Mouse (Mus musculus): ENCODE data around the gene Rnf166. TPM values are rescaled to one million over a fixed set of nuclear protein-coding genes. Genes with fewer than 3 reads are reported as not detected.

Rnf166 gene
- total RNA-seq (2012; rRNA removed) (8.5 and 9.1 TPM in 2 replicates), total RNA-seq (2014; rRNA removed) (6.5 and 7.7 TPM in 2 replicates), polyA plus RNA-seq (2012; ENCODE audit: insufficient read length, low read depth) (12.9 and 13.0 TPM in 2 replicates)

- peak within 1 kb of the TSS; percentile 74 for H3K4me2 ChIP-seq (ENCODE audit: insufficient read depth, low read depth, poor library complexity, severe bottlenecking)
- no peaks in the 10 kb centered on the region for H3K27me3 ChIP-seq (replicated peaks)
- peak; percentile 83 for DNase-seq (ENCODE audit: extremely low read depth)
- peaks cover 15 to 37% of the 10 kb centered on the region in 2 experiments for H3K4me1 ChIP-seq (ENCODE audit: control insufficient read depth in 1 of 2, insufficient read depth in 2 of 2)
- no peaks in the 10 kb centered on the region for H3K9me3 ChIP-seq (replicated peaks; ENCODE audit: low read length)
- peaks cover 35 to 65% of the 10 kb centered on the region in 2 experiments for H3K36me3 ChIP-seq (replicated peaks in 1 of 2; ENCODE audit: control insufficient read depth in 1 of 2, insufficient read depth in 1 of 2, low read length in 1 of 2)
- peak within 1 kb of the TSS; percentile 81 to 99 (median 94) for H3K4me3 ChIP-seq (replicated peaks in 1 of 3; ENCODE audit: low read depth in 2 of 3, low read length in 2 of 3, poor library complexity in 1 of 3)
- TF ChIP-seq MAFK (IDR thresholded peaks at IDR 0.05; ENCODE audit: insufficient replicate concordance, low read length) (no peak), IRF4 (IDR thresholded peaks at IDR 0.05; ENCODE audit: low read depth, low read length) (peak; percentile 46; the same call in 1 of the 2 replicates), CHD1 (IDR thresholded peaks at IDR 0.05; ENCODE audit: low read depth, low read length) (no peak), MAX (IDR thresholded peaks at IDR 0.05; ENCODE audit: low read length) (peak; percentile 86), TBP (conservative IDR thresholded peaks at IDR 0.05; ENCODE audit: low read depth, low read length) (no peak), JUND (conservative IDR thresholded peaks at IDR 0.05; ENCODE audit: low read depth, low read length) (no peak), MXI1 (IDR thresholded peaks at IDR 0.05; ENCODE audit: low read depth, low read length) (peak; percentile 100), SMC3 (IDR thresholded peaks at IDR 0.05; ENCODE audit: low read depth, low read length) (peak; percentile 3; the same call in 1 of the 2 replicates), MAZ (IDR thresholded peaks at IDR 0.05; ENCODE audit: low read depth, low read length) (0 out of 2 replicates have a peak, but pooled peaks have one; percentile 20), POLR2A (IDR thresholded peaks at IDR 0.05; ENCODE audit: low read depth, low read length) (peak; percentile 70), USF2 (conservative IDR thresholded peaks at IDR 0.05; ENCODE audit: low read depth, low read length) (no peak), EP300 (IDR thresholded peaks at IDR 0.05; ENCODE audit: low read length) (no peak), ELF1 (IDR thresholded peaks at IDR 0.05; ENCODE audit: low read depth, low read length) (peak; percentile 80), NRF1 (IDR thresholded peaks at IDR 0.05; ENCODE audit: low read depth, low read length) (peak; percentile 70), ZNF384 (IDR thresholded peaks at IDR 0.05; ENCODE audit: low read depth, low read length) (no peak), ZC3H11A (IDR thresholded peaks at IDR 0.05; ENCODE audit: low read depth, low read length) (no peak), UBTF (IDR thresholded peaks at IDR 0.05; ENCODE audit: low read depth, low read length) (no peak), SIN3A (IDR thresholded peaks at IDR 0.05; ENCODE audit: low read length) (peak; percentile 99), ETS1 (conservative IDR thresholded peaks at IDR 0.05; ENCODE audit: low read depth, low read length) (peak; percentile 41; the same call in 1 of the 2 replicates), USF1 (IDR thresholded peaks at IDR 0.05; ENCODE audit: low read depth, low read length) (no peak), MEF2A (IDR thresholded peaks at IDR 0.05; ENCODE audit: borderline replicate concordance, low read depth, low read length) (no peak; the same call in none of the 2 replicates), POLR2AphosphoS2 (IDR thresholded peaks at IDR 0.05; ENCODE audit: low read depth, low read length) (no peak), JUN (IDR thresholded peaks at IDR 0.05; ENCODE audit: insufficient read depth, low read depth, low read length) (no peak), BHLHE40 (IDR thresholded peaks at IDR 0.05; ENCODE audit: low read depth, low read length) (no peak; the same call in 1 of the 2 replicates), GABPA (IDR thresholded peaks at IDR 0.05; ENCODE audit: insufficient replicate concordance, low read depth, low read length) (peak; percentile 98), E2F4 (IDR thresholded peaks at IDR 0.05; ENCODE audit: insufficient replicate concordance, low read depth, low read length) (no peak), HCFC1 (IDR thresholded peaks at IDR 0.05; ENCODE audit: low read depth, low read length) (peak; percentile 87), TCF12 (IDR thresholded peaks at IDR 0.05; ENCODE audit: low read depth, low read length) (peak; percentile 81), CTCF (conservative IDR thresholded peaks at IDR 0.05 in 1 of 2, IDR thresholded peaks at IDR 0.05 in 1 of 2; ENCODE audit: low read depth in 2 of 2, low read length in 2 of 2) (no peak), NELFE (IDR thresholded peaks at IDR 0.05; ENCODE audit: low read depth, low read length) (peak; percentile 76), ZMIZ1 (IDR thresholded peaks at IDR 0.05; ENCODE audit: low read depth, low read length) (peak; percentile 69; the same call in 1 of the 2 replicates), MYC (IDR thresholded peaks at IDR 0.05; ENCODE audit: low read depth, low read length) (peak; percentile 59; the same call in 1 of the 2 replicates), KAT2A (IDR thresholded peaks at IDR 0.05; ENCODE audit: insufficient replicate concordance, low read length) (peak; percentile 82; the same call in 1 of the 2 replicates), RAD21 (IDR thresholded peaks at IDR 0.05; ENCODE audit: low read depth, low read length) (no peak), PAX5 (IDR thresholded peaks at IDR 0.05; ENCODE audit: low read length) (no peak), ZKSCAN1 (IDR thresholded peaks at IDR 0.05; ENCODE audit: borderline replicate concordance, low read depth, low read length) (peak; percentile 34; the same call in 1 of the 2 replicates), RCOR1 (conservative IDR thresholded peaks at IDR 0.05; ENCODE audit: low read depth, low read length) (no peak), CHD2 (IDR thresholded peaks at IDR 0.05; ENCODE audit: low read length) (0 out of 2 replicates have a peak, but pooled peaks have one; percentile 21)
- in situ Hi-C loops (cut with MboI; ENCODE audit: low pct_ligation_motif_present, low pct_unique_long_range_greater_than_20kb, low sequenced_read_pairs), result no loop called here
- H3K79me2 ChIP-seq (replicated peaks; ENCODE audit: control insufficient read depth, extremely low read depth, insufficient read depth, poor library complexity, severe bottlenecking), result peaks cover 17% of the 10 kb centered on the region
- dilution Hi-C loops (cut with MboI; ENCODE audit: extremely low pct_ligation_motif_present, extremely low pct_unique_long_range_greater_than_20kb, low sequenced_read_pairs), result no loop called here
- no peak within 1 kb of the TSS for H3K27ac ChIP-seq (ENCODE audit: insufficient read depth, low read depth)
- H3K9ac ChIP-seq (ENCODE audit: insufficient read depth, low read depth), result peak within 1 kb of the TSS; percentile 86
These were observed at the start of gene Rnf166, which contains the start of gene Ctu2 for GRCm38 (mm10) chr8:122475580-122476320. Gene Rnf166 (minus strand): TSS chr8:122476064. Gene Ctu2 (plus strand): TSS chr8:122476143.

Measured in CH12.LX (cell line).